ENCODE assay signal across 17 mouse cellular contexts in the genomic region with DNA sequence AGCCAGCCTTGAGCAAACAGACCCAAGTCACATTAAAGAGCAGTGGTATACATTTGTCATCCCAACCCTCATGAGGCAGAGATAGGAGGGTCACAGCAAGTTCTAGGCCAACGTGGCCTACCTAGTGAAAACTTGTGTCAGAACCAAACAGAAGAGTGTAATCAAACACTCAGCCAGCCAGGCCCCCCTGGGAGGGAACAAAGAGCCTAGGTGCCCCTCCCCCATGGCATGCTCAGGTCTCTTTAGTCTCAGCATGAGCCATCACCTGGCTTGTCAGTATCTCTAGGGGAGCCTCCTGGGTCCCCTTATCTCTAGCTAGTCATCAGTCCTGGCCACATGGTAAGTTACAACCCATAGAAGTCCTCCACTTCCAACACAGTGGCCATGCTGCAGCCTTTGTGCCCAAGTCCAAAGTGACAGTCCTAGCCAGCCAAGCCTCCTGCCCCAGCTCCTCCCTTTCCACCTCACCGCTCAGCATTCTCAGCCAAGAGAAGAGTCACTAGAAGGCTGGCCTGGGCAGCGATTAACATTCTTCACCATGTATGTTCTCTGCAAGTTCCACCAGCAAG. TPM values are rescaled to one million over a fixed set of nuclear protein-coding genes. Genes with fewer than 3 reads are reported as not detected.
DNase-seq lines count a peak whose midpoint lies in the region; ATAC-seq and TF ChIP-seq lines count a peak whose summit lies in the region.
"Had no signal": no experiment of that assay in that cellular context is flagged by ENCODE, and none has a peak within 500 bp of the region (broad histone marks: within the 10 kb centered on the region; RNA-seq: fewer than 3 reads in every experiment).

No protein-coding gene starts in this region.

- H3K27ac ChIP-seq in CH12.LX (ENCODE audit: insufficient read depth, low read depth) = peak overlapping the region; percentile 92
- H3K27ac ChIP-seq in macrophage = peak overlapping the region; percentile 39
- H3K27ac ChIP-seq in heart, adult 2 months = no peak overlapping the region
- H3K27ac ChIP-seq: embryonic facial prominence, embryonic 12.5 days; hindbrain, postnatal 0 days; limb, embryonic 12.5 days had no signal

- no peak for TF ChIP-seq EP300 in CH12.LX (IDR thresholded peaks at IDR 0.05; ENCODE audit: low read length)
- TF ChIP-seq EP300 in heart, adult 2 months (IDR thresholded peaks at IDR 0.05; ENCODE audit: insufficient read depth, low read depth, low read length) = no peak

- TF ChIP-seq POLR2A in CH12.LX (IDR thresholded peaks at IDR 0.05; ENCODE audit: low read depth, low read length) = 0 out of 2 replicates have a peak, but pooled peaks have one; percentile 0
- TF ChIP-seq POLR2A in heart, adult 2 months (IDR thresholded peaks at IDR 0.05; ENCODE audit: insufficient read depth, low read depth, low read length) = no peak

- peak; percentile 27 for ATAC-seq in inflammation-experienced regulatory T-cells, adult 6 months
- ATAC-seq: hindbrain, postnatal 0 days had no signal

- H3K9me3 ChIP-seq in CH12.LX (replicated peaks; ENCODE audit: low read length) = no peaks in the 10 kb centered on the region
- H3K9me3 ChIP-seq: embryonic facial prominence, embryonic 12.5 days; limb, embryonic 12.5 days had no signal

- peak overlapping the region; percentile 7 for H3K4me2 ChIP-seq in CH12.LX (ENCODE audit: insufficient read depth, low read depth, poor library complexity, severe bottlenecking)
- H3K4me2 ChIP-seq: embryonic facial prominence, embryonic 12.5 days; limb, embryonic 12.5 days had no signal

- dilution Hi-C loops in CH12.LX (cut with MboI; ENCODE audit: extremely low pct_ligation_motif_present, extremely low pct_unique_long_range_greater_than_20kb, low sequenced_read_pairs) = no loop called here

- DNase-seq in CH12.LX (ENCODE audit: extremely low read depth) = peak; percentile 61
- peak; percentile 64 for DNase-seq in kidney, postnatal 14 days
- no peak for DNase-seq in right cerebral cortex, postnatal 4 days
- DNase-seq in heart, adult 11 months = no peak
- no peak for DNase-seq in ovary, postnatal 36 days (ENCODE audit: low spot score)
- DNase-seq in heart, adult 2 months = no peak
- DNase-seq: cerebellum, postnatal 14 days; gastrocnemius, postnatal 25 days; heart, postnatal 14 days had no signal

- intact Hi-C loops in heart, adult 2 months (cut with DNase I) = no loop called here

- no peak for TF ChIP-seq CTCF in CH12.LX (conservative IDR thresholded peaks at IDR 0.05 in 1 of 2, IDR thresholded peaks at IDR 0.05 in 1 of 2; ENCODE audit: low read depth in 2 of 2, low read length in 2 of 2)
- no peak for TF ChIP-seq CTCF in heart, adult 2 months (IDR thresholded peaks at IDR 0.05)

- peaks cover 31 to 65% of the 10 kb centered on the region in 2 experiments for H3K4me1 ChIP-seq in CH12.LX (ENCODE audit: control insufficient read depth in 1 of 2, insufficient read depth in 2 of 2)
- H3K4me1 ChIP-seq in heart, adult 2 months (ENCODE audit: control insufficient read depth, insufficient read depth, low read length) = peaks cover 2% of the 10 kb centered on the region
- H3K4me1 ChIP-seq: embryonic facial prominence, embryonic 12.5 days; limb, embryonic 12.5 days had no signal

- H3K9ac ChIP-seq in CH12.LX (ENCODE audit: insufficient read depth, low read depth) = peak overlapping the region; percentile 22; the same call in 1 of the 2 replicates
- H3K9ac ChIP-seq in heart, adult 2 months (ENCODE audit: low read depth, low read length) = no peak overlapping the region
- H3K9ac ChIP-seq: embryonic facial prominence, embryonic 12.5 days; limb, embryonic 12.5 days had no signal

- no peaks in the 10 kb centered on the region for H3K27me3 ChIP-seq in CH12.LX (replicated peaks)
- no peaks in the 10 kb centered on the region for H3K27me3 ChIP-seq in heart, adult 2 months (ENCODE audit: control insufficient read depth, insufficient read depth, low read length)
- H3K27me3 ChIP-seq: embryonic facial prominence, embryonic 12.5 days; limb, embryonic 12.5 days had no signal

- no peak overlapping the region for H3K4me3 ChIP-seq in CH12.LX (replicated peaks in 1 of 3; ENCODE audit: low read depth in 2 of 3, low read length in 2 of 3, poor library complexity in 1 of 3)
- H3K4me3 ChIP-seq in macrophage (ENCODE audit: inconsistent target) = no peak overlapping the region
- no peak overlapping the region for H3K4me3 ChIP-seq in heart, adult 2 months
- H3K4me3 ChIP-seq: embryonic facial prominence, embryonic 12.5 days; limb, embryonic 12.5 days had no signal

- in situ Hi-C loops in CH12.LX (cut with MboI; ENCODE audit: low pct_ligation_motif_present, low pct_unique_long_range_greater_than_20kb, low sequenced_read_pairs) = no loop called here

- WGBS in macrophage (ENCODE audit: missing documents) = 80% methylated on average over 3 of the region's 3 CpGs
- 79% methylated on average over 3 of the region's 3 CpGs for WGBS in heart, adult 2 months

- H3K36me3 ChIP-seq in CH12.LX (replicated peaks in 1 of 2; ENCODE audit: control insufficient read depth in 1 of 2, insufficient read depth in 1 of 2, low read length in 1 of 2) (peaks cover 64 to 95% of the 10 kb centered on the region in 2 experiments), macrophage (ENCODE audit: inconsistent target) (peaks cover 60% of the 10 kb centered on the region)
- H3K36me3 ChIP-seq in heart, adult 2 months (ENCODE audit: control insufficient read depth, insufficient read depth, low read length) = no peaks in the 10 kb centered on the region; the same call in 1 of the 2 replicates

- H3K79me2 ChIP-seq in CH12.LX (replicated peaks; ENCODE audit: control insufficient read depth, extremely low read depth, insufficient read depth, poor library complexity, severe bottlenecking) (peaks cover 33% of the 10 kb centered on the region), macrophage (ENCODE audit: inconsistent target) (peaks cover 37% of the 10 kb centered on the region)
- H3K79me2 ChIP-seq in heart, adult 2 months (replicated peaks; ENCODE audit: control insufficient read depth, insufficient read depth, low read length) = peaks cover 2% of the 10 kb centered on the region; the same call in 1 of the 2 replicates

- TF ChIP-seq RAD21 in CH12.LX (IDR thresholded peaks at IDR 0.05; ENCODE audit: low read depth, low read length) = no peak

RNA-seq across cellular contexts. Expression of gene Rab8a, which starts 8.8 kb away (rescaled TPM):
- 102 and 113 TPM in 2 replicates for total RNA-seq in CH12.LX (2012; rRNA removed)
- 165 and 190 TPM in 2 replicates for total RNA-seq in CH12.LX (2014; rRNA removed)
- 136 and 186 TPM in 2 replicates for polyA plus RNA-seq in CH12.LX (2012; ENCODE audit: insufficient read length, low read depth)
- polyA plus RNA-seq in inflammation-experienced regulatory T-cells, adult 6 months (2017; shearing (Covaris generic)) = 100 to 1,000 TPM; 134 to 245 (median 197) TPM
- 10 to 100 TPM; 25.2 to 91.2 (median 49.4) TPM for total RNA-seq in macrophage (2018; cell fraction: chromatin; rRNA removed)
- total RNA-seq in macrophage (2018; cell fraction: cytosol; rRNA removed) = 100 to 1,000 TPM in 20 of 26 experiments, 10 to 100 TPM in 6; 84.0 to 178 (median 122) TPM
- total RNA-seq in macrophage (2018; cell fraction: nucleus; rRNA removed) = 10 to 100 TPM; 26.0 to 87.1 (median 45.7) TPM
- polyA plus RNA-seq in macrophage (2018) = 103 to 457 TPM (median 106 TPM) in 3 replicates
- total RNA-seq in heart, adult 2 months (2021) = 10 to 100 TPM; 23.6 to 24.2 TPM
- 40.9 and 52.2 TPM in 2 replicates for polyA plus RNA-seq in heart, adult 2 months (2012; rRNA removed)

RNA-seq across cellular contexts. Expression of gene Hsh2d, which starts 19.7 kb away (rescaled TPM):
- total RNA-seq in CH12.LX (2012; rRNA removed) = 17.9 TPM in 2 replicates
- total RNA-seq in CH12.LX (2014; rRNA removed) = 25.1 and 26.1 TPM in 2 replicates
- 19.9 and 24.1 TPM in 2 replicates for polyA plus RNA-seq in CH12.LX (2012; ENCODE audit: insufficient read length, low read depth)
- 10 to 100 TPM; 23.8 to 30.8 (median 24.6) TPM for polyA plus RNA-seq in inflammation-experienced regulatory T-cells, adult 6 months (2017; shearing (Covaris generic))
- 1 to 10 TPM in 7 of 26 experiments, under 1 TPM in 11, not detected in 8; 0.37 to 1.9 (median 0.94) TPM for total RNA-seq in macrophage (2018; cell fraction: chromatin; rRNA removed)
- 1 to 10 TPM in 12 of 26 experiments, under 1 TPM in 14; 0.09 to 4.3 (median 0.71) TPM for total RNA-seq in macrophage (2018; cell fraction: cytosol; rRNA removed)
- total RNA-seq in macrophage (2018; cell fraction: nucleus; rRNA removed) = 1 to 10 TPM in 14 of 26 experiments, under 1 TPM in 8, not detected in 4; 0.45 to 6.1 (median 2.4) TPM
- polyA plus RNA-seq in macrophage (2018) = 0.14 to 0.27 TPM (median 0.20 TPM) in 3 replicates
- total RNA-seq in heart, adult 2 months (2021) = not detected
- 0.18 and 0.55 TPM in 2 replicates for polyA plus RNA-seq in heart, adult 2 months (2012; rRNA removed)
- total RNA-seq: gastrocnemius, postnatal 25 days; hindbrain, postnatal 0 days; layer of hippocampus, postnatal 25 days had no signal
- polyA plus RNA-seq: embryonic facial prominence, embryonic 12.5 days; forebrain, embryonic 11.5 days; hindbrain, postnatal 0 days; limb, embryonic 12.5 days had no signal

RNA-seq across cellular contexts. Expression of gene Tpm4, which starts 35.0 kb away (rescaled TPM):
- total RNA-seq in CH12.LX (2012; rRNA removed) (94.8 and 96.2 TPM in 2 replicates), CH12.LX (2014; rRNA removed) (284 and 318 TPM in 2 replicates)
- polyA plus RNA-seq in CH12.LX (2012; ENCODE audit: insufficient read length, low read depth) (203 and 218 TPM in 2 replicates), macrophage (2018) (152 to 252 TPM (median 227 TPM) in 3 replicates)
- 100 to 1,000 TPM; 170 to 464 (median 172) TPM for polyA plus RNA-seq in inflammation-experienced regulatory T-cells, adult 6 months (2017; shearing (Covaris generic))
- 100 to 1,000 TPM in 11 of 26 experiments, 10 to 100 TPM in 15; 26.6 to 355 (median 78.7) TPM for total RNA-seq in macrophage (2018; cell fraction: chromatin; rRNA removed)
- 100 to 1,000 TPM in 25 of 26 experiments, 10 to 100 TPM in 1; 96.9 to 415 (median 181) TPM for total RNA-seq in macrophage (2018; cell fraction: cytosol; rRNA removed)
- total RNA-seq in macrophage (2018; cell fraction: nucleus; rRNA removed) = 100 to 1,000 TPM in 15 of 26 experiments, 10 to 100 TPM in 11; 63.2 to 384 (median 112) TPM
- 100 to 1,000 TPM in 1 of 2 experiments, 10 to 100 TPM in 1; 81.4 to 106 TPM for total RNA-seq in heart, adult 2 months (2021)
- polyA plus RNA-seq in heart, adult 2 months (2012; rRNA removed) = 49.9 and 73.3 TPM in 2 replicates

RNA-seq across cellular contexts. Expression of gene Cib3, which starts 42.9 kb away (rescaled TPM):
- total RNA-seq in CH12.LX (2012; rRNA removed) (not detected in 2 replicates), CH12.LX (2014; rRNA removed) (not detected in 2 replicates)
- polyA plus RNA-seq in CH12.LX (2012; ENCODE audit: insufficient read length, low read depth) (not detected in 2 replicates), macrophage (2018) (not detected in 3 replicates)
- polyA plus RNA-seq in inflammation-experienced regulatory T-cells, adult 6 months (2017; shearing (Covaris generic)) = 1 to 10 TPM in 1 of 3 experiments, not detected in 2; 2.8 TPM
- under 1 TPM in 3 of 26 experiments, not detected in 23; 0.39 to 0.99 (median 0.45) TPM for total RNA-seq in macrophage (2018; cell fraction: chromatin; rRNA removed)
- under 1 TPM in 4 of 26 experiments, not detected in 22; 0.22 to 0.25 (median 0.23) TPM for total RNA-seq in macrophage (2018; cell fraction: cytosol; rRNA removed)
- under 1 TPM in 3 of 26 experiments, not detected in 23; 0.29 to 0.41 (median 0.32) TPM for total RNA-seq in macrophage (2018; cell fraction: nucleus; rRNA removed)
- 1 to 10 TPM in 1 of 2 experiments, under 1 TPM in 1; 0.66 to 1.5 TPM for total RNA-seq in heart, adult 2 months (2021)
- polyA plus RNA-seq in heart, adult 2 months (2012; rRNA removed) = 1.1 TPM in 2 replicates
- total RNA-seq: gastrocnemius, postnatal 25 days; heart, postnatal 14 days; hindbrain, postnatal 0 days; layer of hippocampus, postnatal 25 days; megakaryocyte progenitor cell, adult 5-6 weeks had no signal
- polyA plus RNA-seq: embryonic facial prominence, embryonic 12.5 days; forebrain, embryonic 11.5 days; hindbrain, postnatal 0 days; limb, embryonic 12.5 days had no signal

RNA-seq across cellular contexts. Expression of gene Gm11034, which starts 43.7 kb away (rescaled TPM):
- total RNA-seq in CH12.LX (2012; rRNA removed) (not detected in 2 replicates), CH12.LX (2014; rRNA removed) (not detected in 2 replicates)
- polyA plus RNA-seq in CH12.LX (2012; ENCODE audit: insufficient read length, low read depth) (not detected in 2 replicates), macrophage (2018) (not detected in 3 replicates)
- polyA plus RNA-seq in inflammation-experienced regulatory T-cells, adult 6 months (2017; shearing (Covaris generic)) = not detected
- not detected for total RNA-seq in macrophage (2018; cell fraction: chromatin; rRNA removed)
- not detected for total RNA-seq in macrophage (2018; cell fraction: cytosol; rRNA removed)
- total RNA-seq in macrophage (2018; cell fraction: nucleus; rRNA removed) = not detected
- not detected for total RNA-seq in heart, adult 2 months (2021)
- not detected in 2 replicates for polyA plus RNA-seq in heart, adult 2 months (2012; rRNA removed)
- total RNA-seq: gastrocnemius, postnatal 25 days; heart, postnatal 14 days; hindbrain, postnatal 0 days; layer of hippocampus, postnatal 25 days; megakaryocyte progenitor cell, adult 5-6 weeks had no signal
- polyA plus RNA-seq: embryonic facial prominence, embryonic 12.5 days; forebrain, embryonic 11.5 days; hindbrain, postnatal 0 days; limb, embryonic 12.5 days had no signal

Comparison
In these comparisons a context has a peak if more than half of its experiments do, and no peak if none do; other contexts are left out.
1. DNase-seq: peak in CH12.LX (single experiment) and kidney, postnatal 14 days (single experiment); none in right cerebral cortex, postnatal 4 days (single experiment), heart, adult 11 months (single experiment), ovary, postnatal 36 days (single experiment) and heart, adult 2 months (0 of 2).
2. RNA of gene Hsh2d, which starts 19.7 kb away (polyA plus RNA-seq): 23.8 to 30.8 TPM in inflammation-experienced regulatory T-cells, adult 6 months and 19.9 to 24.1 TPM in CH12.LX; 0.18 to 0.55 TPM in heart, adult 2 months and 0.14 to 0.27 TPM in macrophage; every median in the first group is over 10 times any median in the second.